Mouse (Mus musculus) cortical plate, adult 2 months (tissue): ENCODE measurements around the gene Plpp1. TPM values are rescaled to one million over a fixed set of nuclear protein-coding genes. Genes with fewer than 3 reads are reported as not detected.
A peak's percentile ranks its signal among the peaks of the same experiment; 100 is the strongest.

Experiments used
- H3K27ac ChIP-seq: fragments of 200-500 bp; 2 replicates; pipeline ENCODE4 v1.5.1; 2012; ENCODE audit warnings: low read length, control low read depth, inconsistent platforms; ENCODE audit not compliant: insufficient read depth
- H3K4me1 ChIP-seq: fragments of 200-500 bp; 2 replicates; pipeline ENCODE4 v1.6.1; 2011; ENCODE audit warnings: low read length; ENCODE audit not compliant: control insufficient read depth, insufficient read depth
- H3K4me3 ChIP-seq: fragments of 200-500 bp; 2 replicates; pipeline ENCODE4 v1.5.1; 2011; ENCODE audit warnings: mild to moderate bottlenecking, low read length, control low read depth; ENCODE audit not compliant: insufficient read depth
- CTCF ChIP-seq: fragments of 200-500 bp; IDR thresholded peaks from 2 replicates; pipeline ENCODE4 v1.5.1; 2011; ENCODE audit warnings: mild to moderate bottlenecking, control low read depth, low read length; ENCODE audit not compliant: insufficient read depth; ENCODE audit errors: extremely low read depth
- POLR2A ChIP-seq: fragments of 200-500 bp; IDR thresholded peaks from 2 replicates; pipeline ENCODE4 v1.6.1; 2011; ENCODE audit warnings: mild to moderate bottlenecking, low read length, control low read depth; ENCODE audit not compliant: insufficient read depth; ENCODE audit errors: extremely low read depth
- polyA plus RNA-seq: library from polyadenylated mRNA; depleted of rRNA; stranded (reverse); fragments of >200 nt; gene quantifications from 2 replicates; pipeline ENCODE4 v1.2.3, GENCODE M21; 2012

The Plpp1 gene
- polyA plus RNA-seq, 1 experiment, result 28.4 TPM

DNA sequence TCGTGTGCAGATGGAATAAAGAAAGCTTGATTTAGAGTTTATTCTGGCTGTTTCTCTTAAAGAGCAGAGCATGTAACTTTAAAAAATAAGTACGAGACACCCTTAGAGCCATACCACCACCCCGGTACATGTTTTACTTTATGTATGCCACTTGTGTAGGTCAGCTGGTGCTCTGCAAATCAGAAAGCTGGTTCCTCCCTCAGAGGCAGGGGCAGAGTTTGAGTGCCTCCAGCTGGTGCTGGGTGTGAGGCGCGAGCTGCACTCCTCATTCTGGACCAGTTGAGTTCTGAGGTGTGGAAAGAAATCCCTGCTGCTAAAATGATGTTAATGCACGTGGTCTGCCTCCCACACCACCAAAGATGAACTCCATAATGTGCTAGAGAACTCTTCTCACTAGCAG, 53.8 kb downstream of the Plpp1 start:
- Histone ChIP-seq H3K27ac (no peak overlapping the region), H3K4me3 (no peak overlapping the region), H3K4me1 (no peaks in the 10 kb centered on the region)
- TF ChIP-seq POLR2A (no peak), CTCF (0 out of 2 replicates have a peak, but pooled peaks have one; percentile 22)

DNA sequence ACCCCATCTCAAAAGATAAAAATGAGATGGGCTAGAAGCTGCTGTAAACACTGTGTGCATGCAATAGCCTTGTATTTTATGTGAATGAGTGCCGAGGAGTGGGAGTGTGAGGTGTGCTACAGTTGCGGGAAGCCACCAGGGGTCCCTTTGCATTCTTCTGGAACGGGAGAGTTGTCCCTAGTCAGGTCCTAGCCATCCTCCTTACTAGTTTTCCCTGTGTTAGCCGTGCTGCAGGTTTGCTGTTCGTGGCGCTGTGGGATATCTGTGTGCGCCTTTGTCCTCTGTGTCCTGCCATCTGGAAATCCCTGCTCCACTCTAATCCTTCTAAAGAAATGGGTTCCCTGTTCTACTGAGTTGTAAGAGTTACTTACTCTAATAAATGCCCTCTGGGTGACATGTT, 57.3 kb downstream of the Plpp1 start:
- no peak for TF ChIP-seq CTCF
- TF ChIP-seq POLR2A, result no peak
- no peak overlapping the region for H3K4me3 ChIP-seq
- no peak overlapping the region for H3K27ac ChIP-seq
- no peaks in the 10 kb centered on the region for H3K4me1 ChIP-seq

DNA sequence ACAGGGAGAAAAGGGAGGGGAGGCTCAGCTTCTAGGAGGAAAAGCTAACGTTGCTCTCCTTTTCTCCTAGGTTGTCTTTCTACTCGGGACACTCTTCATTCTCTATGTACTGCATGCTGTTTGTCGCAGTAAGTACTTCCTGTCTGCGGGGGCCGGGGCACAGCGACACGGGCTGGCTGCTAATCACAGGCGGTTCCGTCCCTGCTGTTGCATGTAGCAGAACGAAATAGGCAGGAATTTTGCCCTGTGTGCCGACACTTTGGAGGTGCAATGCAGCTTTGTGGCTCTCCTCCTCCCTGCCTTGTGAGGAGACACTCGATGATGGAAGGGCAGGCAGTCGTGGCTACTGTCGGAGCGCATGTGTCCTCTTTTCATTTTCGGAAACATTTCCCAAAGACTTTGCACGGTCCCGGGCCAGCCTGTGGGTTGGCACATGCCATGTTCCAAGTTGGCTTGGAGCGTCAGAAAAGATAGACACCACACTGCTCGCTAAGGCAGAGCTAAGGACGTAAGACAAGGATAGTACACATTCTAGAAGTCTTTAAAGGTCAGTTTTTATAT, 59.1 kb downstream of the Plpp1 start:
- no peak overlapping the region for H3K4me3 ChIP-seq

DNA sequence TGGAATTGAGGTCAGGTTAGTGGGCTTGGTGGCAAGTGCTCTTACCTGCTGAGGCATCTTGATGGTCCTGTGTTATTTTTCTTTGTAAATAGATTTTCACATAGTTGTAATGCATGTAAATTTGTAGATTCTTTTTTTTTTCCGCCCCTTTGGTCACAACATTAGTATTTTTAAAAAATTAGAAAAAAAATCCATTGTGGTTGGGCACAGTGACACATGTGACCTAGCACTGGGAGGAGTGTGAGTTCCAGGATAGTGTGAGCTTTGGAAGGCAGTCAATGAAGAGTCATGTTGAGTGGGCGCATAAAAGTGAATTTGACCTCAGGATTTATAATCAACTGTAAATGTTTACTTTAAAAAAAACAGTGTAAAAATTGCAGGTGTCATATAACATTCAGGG, 59.8 kb downstream of the Plpp1 start:
- H3K4me1 ChIP-seq, result no peaks in the 10 kb centered on the region
- no peak overlapping the region for H3K27ac ChIP-seq
- H3K4me3 ChIP-seq, result no peak overlapping the region
- no peak for TF ChIP-seq POLR2A
- TF ChIP-seq CTCF, result no peak

More for the DNA sequence above, 59.1 kb downstream of the Plpp1 start:
- TF ChIP-seq POLR2A (no peak), CTCF (no peak)
- no peak overlapping the region for H3K27ac ChIP-seq
- no peaks in the 10 kb centered on the region for H3K4me1 ChIP-seq

DNA sequence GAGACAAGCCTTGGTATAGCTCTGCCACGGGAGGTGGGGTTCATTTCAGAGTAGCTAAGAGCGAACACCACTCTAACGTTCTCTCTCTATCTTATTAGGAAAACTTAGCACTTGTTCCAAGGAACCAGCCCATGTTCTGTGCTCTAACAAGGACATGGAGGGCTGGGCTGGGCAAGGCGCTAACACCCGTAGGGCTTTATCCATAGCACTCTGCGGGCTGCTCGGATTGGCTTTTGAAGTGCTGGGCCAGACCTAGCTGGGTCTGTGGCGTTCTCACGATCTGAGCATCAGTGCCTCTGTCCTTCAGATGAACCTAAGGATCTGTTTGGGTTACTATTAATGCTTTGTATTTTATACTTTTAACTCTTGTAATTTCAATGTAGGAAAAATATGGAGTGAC, 60.3 kb downstream of the Plpp1 start:
- TF ChIP-seq CTCF (no peak), POLR2A (no peak)
- H3K4me3 ChIP-seq, result no peak overlapping the region
- no peak overlapping the region for H3K27ac ChIP-seq
- H3K4me1 ChIP-seq, result no peaks in the 10 kb centered on the region

DNA sequence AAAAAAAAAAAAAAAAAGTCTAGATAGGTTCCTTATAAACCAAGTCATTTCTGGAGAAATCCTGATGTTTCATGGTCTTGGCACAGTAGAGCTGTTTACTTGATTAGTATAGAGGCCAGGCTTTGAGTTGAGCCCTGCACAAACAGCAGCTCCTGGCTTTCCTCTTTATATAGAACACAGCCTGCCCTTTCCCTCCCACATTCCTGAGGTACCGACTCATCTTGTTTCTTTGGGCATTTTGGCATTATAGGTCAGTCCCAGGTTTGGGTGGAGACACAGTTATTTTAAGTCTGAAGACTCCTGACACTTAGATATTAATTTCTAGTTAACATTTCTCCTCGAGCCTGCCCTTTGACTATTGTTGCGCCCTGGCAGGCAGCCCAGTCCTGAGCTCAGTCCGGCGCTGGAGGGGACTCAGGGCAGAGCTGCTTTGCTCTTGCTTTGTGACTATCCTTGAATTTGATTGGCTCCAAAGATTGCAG, 61.3 kb downstream of the Plpp1 start:
- H3K4me1 ChIP-seq, result no peaks in the 10 kb centered on the region
- H3K27ac ChIP-seq, result no peak overlapping the region
- no peak for TF ChIP-seq POLR2A
- TF ChIP-seq CTCF, result no peak
- no peak overlapping the region for H3K4me3 ChIP-seq

DNA sequence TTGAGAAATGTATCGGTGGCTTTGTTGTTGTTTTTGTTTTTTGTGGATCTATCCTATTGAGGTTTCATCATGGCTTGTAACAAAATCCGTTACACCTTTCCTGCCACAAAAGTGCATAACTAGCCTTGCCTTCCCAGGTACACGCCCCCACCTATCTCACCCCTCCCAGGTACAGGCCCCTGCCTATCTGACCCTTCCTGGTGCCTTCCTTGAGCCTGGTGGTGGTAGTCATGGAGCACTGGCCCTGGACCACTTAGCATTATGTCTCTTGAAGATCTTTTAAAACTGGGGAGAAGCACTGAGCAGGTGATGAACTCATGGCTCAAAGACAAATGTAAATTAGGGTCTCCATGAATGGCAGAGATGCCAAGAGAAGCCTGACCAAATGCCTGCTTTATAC, 61.8 kb downstream of the Plpp1 start:
- TF ChIP-seq CTCF (no peak), POLR2A (no peak)
- H3K4me3 ChIP-seq, result no peak overlapping the region
- no peak overlapping the region for H3K27ac ChIP-seq
- H3K4me1 ChIP-seq, result no peaks in the 10 kb centered on the region

DNA sequence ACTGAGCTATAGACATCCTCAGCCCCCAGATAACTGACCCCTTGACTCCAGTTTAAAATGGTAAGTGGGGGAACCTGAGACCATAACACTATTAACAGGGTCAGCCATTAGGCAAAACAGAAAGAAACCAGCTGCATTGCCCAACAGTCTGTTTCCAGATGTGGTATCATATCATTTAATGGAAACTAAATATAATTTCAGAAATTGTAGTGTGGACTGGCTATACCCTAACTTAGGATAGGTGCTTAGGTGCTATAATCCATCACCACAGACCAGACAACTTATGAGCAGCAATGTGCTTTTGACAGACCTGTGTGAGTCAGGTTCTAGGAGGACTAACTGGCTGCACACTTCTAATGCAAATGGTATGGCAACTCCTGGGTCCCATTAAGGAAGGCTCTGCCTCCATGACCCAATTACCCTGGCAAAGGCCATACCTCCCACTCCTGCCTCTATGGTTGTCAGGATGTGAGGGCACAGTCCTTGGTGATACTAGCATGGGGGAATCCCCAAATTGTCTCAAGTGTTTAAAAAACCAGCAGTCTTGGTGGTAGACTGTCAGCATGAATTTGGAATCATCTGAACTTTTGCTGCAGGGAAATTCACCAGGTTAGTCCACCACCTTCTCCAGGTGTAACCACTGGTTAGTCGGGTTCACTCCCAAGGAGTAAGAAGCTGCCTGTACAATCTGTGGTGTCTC, 62.5 kb downstream of the Plpp1 start:
- TF ChIP-seq CTCF, result no peak
- TF ChIP-seq POLR2A, result no peak
- Histone ChIP-seq H3K27ac (no peak overlapping the region), H3K4me3 (no peak overlapping the region), H3K4me1 (no peaks in the 10 kb centered on the region)

DNA sequence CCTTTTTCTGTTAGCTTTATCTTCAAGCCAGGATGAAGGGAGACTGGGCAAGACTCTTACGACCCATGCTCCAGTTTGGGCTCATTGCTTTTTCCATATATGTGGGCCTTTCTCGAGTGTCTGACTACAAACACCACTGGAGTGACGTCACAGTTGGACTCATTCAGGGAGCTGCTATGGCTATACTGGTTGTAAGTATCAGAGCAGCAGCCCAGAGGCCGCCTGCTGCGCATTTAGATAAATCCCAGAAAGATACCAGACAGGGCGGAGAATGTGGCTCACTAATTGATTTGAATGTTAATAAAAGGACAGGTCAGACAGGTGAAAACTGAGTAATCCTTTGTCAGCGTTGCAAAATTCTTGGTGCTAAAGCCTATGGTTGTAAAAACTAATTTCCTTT, 66.2 kb downstream of the Plpp1 start:
- Histone ChIP-seq H3K4me1 (no peaks in the 10 kb centered on the region), H3K27ac (no peak overlapping the region), H3K4me3 (no peak overlapping the region)
- TF ChIP-seq CTCF (no peak), POLR2A (no peak)

DNA sequence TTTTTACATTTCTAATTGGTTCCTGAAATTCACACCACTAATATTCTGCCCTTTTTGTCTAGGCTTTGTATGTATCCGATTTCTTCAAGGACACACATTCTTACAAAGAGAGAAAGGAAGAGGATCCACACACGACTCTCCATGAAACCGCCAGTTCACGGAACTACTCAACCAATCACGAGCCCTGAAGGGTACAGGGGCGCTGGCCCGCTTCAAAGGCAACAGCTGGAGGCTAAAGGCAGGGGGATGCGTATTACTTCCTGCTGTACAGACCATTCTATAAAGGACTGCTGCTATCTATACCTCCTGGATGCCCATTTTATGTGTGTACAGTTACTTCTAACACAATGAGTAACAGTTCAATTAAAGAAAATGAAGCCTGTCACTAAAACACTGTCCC, 66.8 kb downstream of the Plpp1 start:
- no peak overlapping the region for H3K4me3 ChIP-seq

More for the DNA sequence above, 66.8 kb downstream of the Plpp1 start:
- no peak for TF ChIP-seq POLR2A
- TF ChIP-seq CTCF, result no peak
- no peaks in the 10 kb centered on the region for H3K4me1 ChIP-seq
- no peak overlapping the region for H3K27ac ChIP-seq
